Mouse (Mus musculus) testis, adult 2 months (tissue): ENCODE data around the gene Prkar2b.

Source experiments
- CTCF ChIP-seq: fragments of 200-500 bp; IDR thresholded peaks from 2 replicates; pipeline ENCODE4 v1.5.1; 2012; ENCODE audit warnings: low read depth, mild to moderate bottlenecking, inconsistent platforms, low read length, moderate library complexity; ENCODE audit not compliant: control insufficient read depth, insufficient read depth, insufficient replicate concordance
- POLR2A ChIP-seq: fragments of 200-500 bp; IDR thresholded peaks from 2 replicates; pipeline ENCODE4 v1.6.1; 2012; ENCODE audit warnings: low read depth, mild to moderate bottlenecking, inconsistent platforms, low read length, moderate library complexity; ENCODE audit not compliant: control insufficient read depth

DNA sequence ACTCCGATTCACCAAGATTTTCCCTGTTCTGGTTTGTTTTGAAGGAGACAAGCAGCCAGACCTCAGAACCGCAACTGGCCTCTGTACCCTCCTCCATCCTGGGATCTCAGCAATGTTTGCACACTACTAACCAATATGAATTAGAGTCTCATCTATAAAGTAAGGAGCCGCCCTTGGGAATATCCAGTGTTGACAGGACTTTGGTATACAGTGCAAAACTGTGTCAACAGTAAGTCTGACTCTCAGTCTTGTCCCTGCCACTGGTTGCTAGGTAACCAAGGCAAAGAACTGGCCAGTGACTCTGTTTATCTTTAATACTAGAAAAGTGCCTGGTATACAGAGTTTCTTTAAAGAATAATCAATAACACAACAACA, 42.7 kb downstream of the Prkar2b start:
- TF ChIP-seq CTCF (no peak), POLR2A (no peak)
